Mouse (Mus musculus): ENCODE data around the gene Myo18a.

Myo18a gene

GRCm38 (mm10) chr11:77771879-77772713 lies 9.1 kb downstream of the Myo18a start:
- no peak for DNase-seq

GRCm38 (mm10) chr11:77775701-77776400 lies 12.8 kb downstream of the Myo18a start:
- no peak for DNase-seq

GRCm38 (mm10) chr11:77777436-77777835 lies 14.4 kb downstream of the Myo18a start:
- no peak for DNase-seq

GRCm38 (mm10) chr11:77777937-77778336 lies 14.9 kb downstream of the Myo18a start:
- DNase-seq, result no peak

- DNase-seq, result no peak
Observed at GRCm38 (mm10) chr11:77779240-77779639, 16.2 kb downstream of the Myo18a start.

GRCm38 (mm10) chr11:77781088-77781487 lies 18.0 kb downstream of the Myo18a start:
- DNase-seq, result no peak

GRCm38 (mm10) chr11:77782104-77782815 lies 19.2 kb downstream of the Myo18a start:
- no peak for DNase-seq

GRCm38 (mm10) chr11:77783211-77783746 lies 20.2 kb downstream of the Myo18a start:
- DNase-seq, result no peak

- DNase-seq, result peak; percentile 39 to 42
Observed at GRCm38 (mm10) chr11:77783747-77784646, 21.0 kb downstream of the Myo18a start.

- no peak for DNase-seq
Observed at GRCm38 (mm10) chr11:77784894-77785293, 21.8 kb downstream of the Myo18a start.

- DNase-seq, result no peak
Observed at GRCm38 (mm10) chr11:77785396-77785767, 22.3 kb downstream of the Myo18a start.

GRCm38 (mm10) chr11:77785768-77786561 lies 22.9 kb downstream of the Myo18a start:
- no peak for DNase-seq

GRCm38 (mm10) chr11:77787707-77788106 lies 24.7 kb downstream of the Myo18a start, which contains the start of gene Gm10277:
Gene Gm10277 (minus strand): TSS chr11:77787747.
- no peak for DNase-seq

GRCm38 (mm10) chr11:77789512-77789911 lies 26.5 kb downstream of the Myo18a start:
- DNase-seq, result no peak

- DNase-seq, result no peak
Observed at GRCm38 (mm10) chr11:77790286-77790685, 27.2 kb downstream of the Myo18a start.

GRCm38 (mm10) chr11:77791241-77791727 lies 28.2 kb downstream of the Myo18a start:
- no peak for DNase-seq

GRCm38 (mm10) chr11:77791752-77792565 lies 28.9 kb downstream of the Myo18a start:
- peak; percentile 50 to 59 for DNase-seq

- DNase-seq, result no peak
Observed at GRCm38 (mm10) chr11:77792566-77792909, 29.5 kb downstream of the Myo18a start.

- peak; percentile 98 for DNase-seq
Observed at GRCm38 (mm10) chr11:77793238-77793930, 30.3 kb downstream of the Myo18a start.

GRCm38 (mm10) chr11:77795216-77795615 lies 32.2 kb downstream of the Myo18a start:
- DNase-seq, result no peak

Data from B cell, adult 2 months (primary cell).